Mouse (Mus musculus) bone marrow, adult 2 months (tissue): ENCODE results near the gene Slamf9. TPM values are rescaled to one million over a fixed set of nuclear protein-coding genes. Genes with fewer than 3 reads are reported as not detected.

ENCODE experiments used
- H3K27ac ChIP-seq: fragments of 200-500 bp; 2 replicates; pipeline ENCODE4 v1.5.1; 2012; ENCODE audit warnings: low read depth, mild to moderate bottlenecking, control low read depth, inconsistent platforms, low read length; ENCODE audit not compliant: control insufficient read depth, poor library complexity, insufficient read depth
- H3K4me1 ChIP-seq: fragments of 200-500 bp; 2 replicates; pipeline ENCODE4 v1.6.1; 2011; ENCODE audit warnings: low read length; ENCODE audit not compliant: control insufficient read depth, insufficient read depth
- H3K4me3 ChIP-seq: fragments of 200-500 bp; replicated peaks from 2 replicates; pipeline ENCODE3; 2011; ENCODE audit warnings: mild to moderate bottlenecking, low read depth, low read length, control low read depth; ENCODE audit not compliant: control insufficient read depth
- CTCF ChIP-seq: fragments of 200-500 bp; IDR thresholded peaks from 2 replicates; pipeline ENCODE4 v1.5.1; 2011; ENCODE audit warnings: low read length, control low read depth; ENCODE audit not compliant: control insufficient read depth, insufficient read depth
- POLR2A ChIP-seq: fragments of 200-500 bp; IDR thresholded peaks from 2 replicates; pipeline ENCODE4 v1.6.1; 2011; ENCODE audit warnings: low read depth, mild to moderate bottlenecking, control low read depth, low read length, borderline replicate concordance; ENCODE audit not compliant: control insufficient read depth
- WGBS: fragments of 180-500 bp; shearing (Covaris S2); methylation state at CpG from one replicate; pipeline ENCODE4 v1.1.7; 2018; 5-methylcytosine and 5-hydroxymethylcytosine counted together
- polyA plus RNA-seq: library from polyadenylated mRNA; stranded (reverse); fragments of >200 nt; gene quantifications from 2 replicates; pipeline ENCODE4 v1.2.4, GENCODE M21; 2011; ENCODE audit warnings: low replicate concordance; ENCODE audit not compliant: missing spikeins, insufficient read depth, insufficient read length

The Slamf9 gene
- polyA plus RNA-seq, 1 experiment: 5.4 TPM

- no peak overlapping the region for H3K4me3 ChIP-seq
- no peak overlapping the region for H3K27ac ChIP-seq
- WGBS: 13% methylated on average over 13 of the region's 13 CpGs
- peaks cover 3% of the 10 kb centered on the region for H3K4me1 ChIP-seq
- TF ChIP-seq CTCF (no peak), POLR2A (no peak)
Measured at GRCm38 (mm10) chr1:172481111-172481510, 6.0 kb downstream of the Slamf9 start.

DNA sequence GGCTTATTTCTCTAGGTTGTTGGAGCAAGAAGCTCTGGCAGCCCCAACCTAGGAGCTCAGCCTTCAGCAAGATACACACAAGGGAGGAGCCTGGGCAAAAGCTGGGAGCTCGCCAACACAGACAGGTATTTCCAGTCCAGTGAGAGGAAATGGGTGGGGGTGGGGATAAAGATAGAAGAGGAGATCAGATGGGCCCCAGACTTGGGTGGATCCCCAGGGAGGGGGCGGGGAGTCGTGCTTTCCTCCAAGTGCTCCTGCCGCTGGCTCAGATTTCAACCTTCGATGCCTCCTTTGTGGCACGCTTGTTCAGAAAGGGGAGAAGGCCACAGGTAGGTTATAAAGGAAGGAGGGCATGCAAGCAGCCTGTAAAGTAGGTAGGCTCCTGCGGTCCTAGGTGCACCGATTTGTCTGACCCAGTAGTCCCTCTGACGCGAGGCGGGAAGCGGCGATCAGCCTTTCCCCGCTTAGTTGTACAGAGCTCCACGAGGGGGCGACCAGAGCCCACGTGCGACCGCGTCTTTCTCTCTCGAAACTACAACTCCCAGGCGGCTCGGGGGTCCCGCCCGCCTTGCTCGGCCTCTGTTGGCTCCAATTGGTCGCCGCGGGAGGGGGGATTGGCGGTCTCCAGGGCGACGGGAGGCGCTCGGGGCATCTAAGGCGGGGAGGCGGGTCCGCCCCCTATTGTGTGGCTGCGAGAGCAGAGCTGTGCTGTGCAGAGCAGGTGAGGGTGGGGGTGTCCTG is 6.6 kb downstream of the Slamf9 start, which contains the start of gene Igsf9:
TSS of gene Igsf9 (plus strand) at position 249 of the 741 bp plus-strand sequence.
- Histone ChIP-seq H3K27ac (no peak within 1 kb of the TSS), H3K4me1 (no peaks in the 10 kb centered on the region; the same call in 1 of the 2 replicates), H3K4me3 (peak within 1 kb of the TSS; percentile 41)
- WGBS: under 1% methylated on average over 38 of the region's 38 CpGs
- no peak for TF ChIP-seq POLR2A
- peak; percentile 51; the same call in 1 of the 2 replicates for TF ChIP-seq CTCF

- WGBS: 53% methylated on average over 12 of the region's 12 CpGs
- Histone ChIP-seq H3K4me3 (no peak overlapping the region), H3K4me1 (no peaks in the 10 kb centered on the region; the same call in 1 of the 2 replicates), H3K27ac (no peak overlapping the region)
- no peak for TF ChIP-seq CTCF
- TF ChIP-seq POLR2A: no peak
Measured at GRCm38 (mm10) chr1:172482518-172483360, 7.6 kb downstream of the Slamf9 start.

- no peak overlapping the region for H3K4me3 ChIP-seq
- H3K27ac ChIP-seq: no peak overlapping the region
- no peaks in the 10 kb centered on the region; the same call in 1 of the 2 replicates for H3K4me1 ChIP-seq
- no peak for TF ChIP-seq POLR2A
- no peak for TF ChIP-seq CTCF
- 76% methylated on average over 4 of the region's 4 CpGs for WGBS
Measured at GRCm38 (mm10) chr1:172483361-172483660, 8.2 kb downstream of the Slamf9 start.

GRCm38 (mm10) chr1:172484236-172484635 is 9.1 kb downstream of the Slamf9 start:
- 85% methylated on average over 11 of the region's 11 CpGs for WGBS
- no peak overlapping the region for H3K4me3 ChIP-seq
- H3K27ac ChIP-seq: no peak overlapping the region
- H3K4me1 ChIP-seq: no peaks in the 10 kb centered on the region; the same call in 1 of the 2 replicates
- TF ChIP-seq CTCF (no peak), POLR2A (no peak)

GRCm38 (mm10) chr1:172484671-172485070 is 9.5 kb downstream of the Slamf9 start:
- no peak for TF ChIP-seq POLR2A
- Histone ChIP-seq H3K4me3 (no peak overlapping the region), H3K27ac (no peak overlapping the region), H3K4me1 (no peaks in the 10 kb centered on the region; the same call in 1 of the 2 replicates)
- WGBS: 88% methylated on average over 13 of the region's 13 CpGs

GRCm38 (mm10) chr1:172485821-172486220 is 10.7 kb downstream of the Slamf9 start:
- WGBS: 76% methylated on average over 6 of the region's 6 CpGs
- H3K4me1 ChIP-seq: peaks cover 1% of the 10 kb centered on the region; the same call in 1 of the 2 replicates
- H3K27ac ChIP-seq: no peak overlapping the region
- TF ChIP-seq POLR2A (no peak), CTCF (no peak)
- no peak overlapping the region for H3K4me3 ChIP-seq

DNA sequence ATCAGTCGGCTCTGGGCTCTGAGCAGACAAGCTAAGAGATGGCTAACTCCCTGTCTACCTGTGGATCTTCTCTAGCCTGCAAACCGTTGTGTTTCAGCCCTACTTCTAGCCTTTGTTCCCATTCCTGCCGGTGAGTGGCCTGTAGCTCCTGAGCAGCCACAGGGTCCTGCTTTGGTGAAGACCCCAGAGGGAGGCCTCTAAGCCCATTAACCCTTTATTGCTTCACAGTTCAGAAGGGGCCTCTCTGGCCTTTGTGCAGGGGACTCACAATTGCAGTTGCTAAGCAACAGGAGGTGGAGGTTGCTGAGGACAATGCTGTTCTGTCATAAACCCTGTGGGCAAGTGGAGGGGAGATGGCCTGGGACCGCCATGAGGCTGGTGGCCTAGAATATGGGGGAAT is 11.1 kb downstream of the Slamf9 start:
- Histone ChIP-seq H3K4me1 (peaks cover 1% of the 10 kb centered on the region; the same call in 1 of the 2 replicates), H3K27ac (no peak overlapping the region), H3K4me3 (no peak overlapping the region)
- TF ChIP-seq POLR2A: no peak
- TF ChIP-seq CTCF: no peak
- 65% methylated on average over 4 of the region's 4 CpGs for WGBS
